Mouse (Mus musculus) CD8-positive naive resting alpha-beta T cell, adult 2 months (primary cell): ENCODE measurements around the gene Mlph.

Source experiments
- DNase-seq, 2 experiments: peaks; one replicate each; pipeline ENCODE4 v3.0.0; 2022; ENCODE audit warnings: low read depth in 2 of 2, low spot score in 2 of 2

Gene Mlph

DNA sequence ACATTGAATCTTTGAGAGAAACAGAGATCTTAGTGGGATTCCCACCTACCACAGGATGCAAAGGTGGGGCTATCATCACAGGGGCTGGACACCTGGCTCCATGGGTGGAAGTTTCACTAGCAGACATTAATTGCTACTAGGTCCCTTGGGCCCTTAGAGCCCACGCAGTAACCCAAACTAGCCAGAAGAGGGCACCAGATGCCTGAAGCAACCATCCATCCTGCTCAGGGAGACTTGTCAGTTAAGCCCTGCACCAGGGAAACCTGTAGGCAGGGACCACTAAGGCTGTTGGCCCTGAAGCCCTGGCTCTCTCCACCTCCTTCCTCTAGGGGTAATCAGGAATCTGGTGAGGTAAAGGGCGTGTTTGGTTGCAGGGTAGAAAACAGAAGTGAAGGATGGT lies 8.5 kb upstream of the Mlph start:
- DNase-seq, result peak in 1 of 2 experiments; percentile 6

DNA sequence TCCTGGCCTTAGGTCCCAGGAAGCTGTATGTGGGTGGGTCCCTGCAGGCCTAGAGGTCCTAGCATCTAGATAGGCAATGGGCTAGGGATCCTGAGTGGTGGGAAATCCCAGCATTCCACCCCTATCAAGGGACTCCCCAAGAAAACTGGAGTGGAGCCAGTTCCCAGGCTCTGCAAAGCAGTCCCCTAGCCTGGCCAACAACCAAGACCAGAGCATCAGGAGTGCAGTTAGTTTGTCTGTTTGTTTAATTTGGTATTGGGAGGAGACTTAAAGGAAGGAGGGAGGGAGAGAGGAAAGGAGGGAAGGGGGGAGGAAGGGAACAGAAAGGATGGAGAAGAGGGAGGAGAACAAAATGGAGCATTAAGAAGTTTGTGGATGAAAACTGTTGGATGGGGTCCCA lies 5.7 kb upstream of the Mlph start:
- DNase-seq, result no peak

DNA sequence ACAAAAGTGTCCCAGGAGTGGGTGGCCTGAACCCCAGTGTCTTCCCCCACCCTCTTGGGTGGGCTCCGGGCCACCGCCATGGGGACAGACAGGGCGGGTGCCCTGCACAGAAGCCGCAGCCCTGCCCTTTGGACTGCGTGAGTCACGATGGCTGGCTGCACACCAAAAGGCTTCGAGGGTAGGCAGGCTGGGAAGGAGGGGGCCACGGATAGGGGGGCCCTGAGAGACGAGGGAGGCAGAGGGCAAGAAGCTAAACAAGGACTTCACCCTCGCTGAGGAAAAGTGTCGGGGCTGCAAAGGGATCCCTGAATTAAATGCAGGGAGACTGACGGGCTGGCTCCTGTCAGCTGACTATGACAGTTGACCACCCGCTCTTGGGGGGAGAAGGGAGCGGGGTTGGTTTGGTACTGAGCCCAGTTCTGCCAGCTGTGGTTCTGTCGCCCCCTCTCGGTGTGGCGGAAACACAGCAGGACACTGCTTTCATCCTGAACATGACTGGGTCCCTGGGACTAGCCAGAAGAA lies 5.2 kb upstream of the Mlph start:
- no peak for DNase-seq

GRCm38 (mm10) chr1:90913231-90913630 lies 1.7 kb upstream of the Mlph start:
- DNase-seq, result no peak

- no peak for DNase-seq
These were observed 2.6 kb downstream of the Mlph start for GRCm38 (mm10) chr1:90917509-90917908.

DNA sequence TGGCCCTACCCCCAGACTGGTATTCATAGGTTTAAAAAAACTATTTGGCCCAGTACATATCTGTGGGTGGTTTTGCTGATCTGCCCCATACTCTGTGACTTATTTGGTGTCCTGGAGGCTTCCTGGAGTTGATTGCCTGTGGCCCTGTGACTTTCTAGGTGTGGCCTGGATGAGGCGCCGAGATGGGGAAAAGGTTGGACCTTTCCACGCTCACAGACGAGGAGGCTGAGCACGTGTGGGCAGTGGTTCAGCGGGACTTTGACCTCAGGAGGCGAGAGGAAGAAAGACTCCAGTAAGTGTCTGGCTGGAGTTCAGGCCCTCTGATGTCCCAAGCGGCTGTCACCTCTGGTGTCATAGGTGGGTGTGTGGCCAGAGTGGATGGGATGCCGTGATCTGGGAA lies 6.8 kb downstream of the Mlph start:
- no peak for DNase-seq

DNA sequence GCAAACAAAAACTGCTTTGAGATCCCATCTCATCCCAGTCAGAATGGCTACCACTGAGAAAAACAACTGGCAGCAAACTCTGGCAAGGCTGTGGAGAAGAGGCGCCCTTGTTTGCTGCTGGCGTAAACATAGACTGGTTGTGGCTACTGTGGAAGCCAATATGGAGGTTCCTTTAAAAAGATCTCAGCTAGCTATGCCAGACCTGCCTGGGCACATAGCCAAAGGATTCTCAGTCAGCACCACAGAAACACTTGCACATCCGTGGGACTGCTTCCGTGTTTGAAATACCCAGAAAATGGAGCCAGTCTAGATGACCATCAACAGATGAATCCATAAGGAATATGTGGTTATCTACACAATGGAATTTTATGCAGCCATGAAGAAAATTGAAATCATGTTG lies 11.1 kb downstream of the Mlph start:
- no peak for DNase-seq

GRCm38 (mm10) chr1:90927308-90927707 lies 12.4 kb downstream of the Mlph start:
- no peak for DNase-seq

- no peak for DNase-seq
These were observed 13.2 kb downstream of the Mlph start for GRCm38 (mm10) chr1:90927929-90928574.

GRCm38 (mm10) chr1:90928575-90928934 lies 13.7 kb downstream of the Mlph start:
- peak in 1 of 2 experiments; percentile 35 for DNase-seq

GRCm38 (mm10) chr1:90933001-90933400 lies 18.1 kb downstream of the Mlph start:
- no peak for DNase-seq

DNA sequence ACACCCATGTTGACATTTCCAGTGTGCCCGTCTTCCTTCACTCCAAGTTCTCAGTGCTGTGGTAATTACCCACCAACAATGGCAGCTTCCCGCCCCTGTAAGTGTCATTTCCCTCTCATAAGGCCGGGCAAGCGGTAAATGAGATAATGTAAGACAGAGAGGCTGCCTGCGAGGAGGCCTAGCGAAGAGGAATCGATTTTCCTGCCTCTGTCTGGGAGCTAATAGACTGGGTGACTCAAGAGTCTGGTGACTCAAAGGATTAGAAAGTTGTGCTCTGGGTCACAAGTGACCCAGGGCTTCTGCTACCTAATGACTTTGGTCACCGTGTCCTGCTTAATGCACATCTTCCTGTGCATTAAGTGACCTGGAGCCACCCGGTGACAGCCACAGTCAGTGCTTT lies 22.1 kb downstream of the Mlph start:
- no peak for DNase-seq

DNA sequence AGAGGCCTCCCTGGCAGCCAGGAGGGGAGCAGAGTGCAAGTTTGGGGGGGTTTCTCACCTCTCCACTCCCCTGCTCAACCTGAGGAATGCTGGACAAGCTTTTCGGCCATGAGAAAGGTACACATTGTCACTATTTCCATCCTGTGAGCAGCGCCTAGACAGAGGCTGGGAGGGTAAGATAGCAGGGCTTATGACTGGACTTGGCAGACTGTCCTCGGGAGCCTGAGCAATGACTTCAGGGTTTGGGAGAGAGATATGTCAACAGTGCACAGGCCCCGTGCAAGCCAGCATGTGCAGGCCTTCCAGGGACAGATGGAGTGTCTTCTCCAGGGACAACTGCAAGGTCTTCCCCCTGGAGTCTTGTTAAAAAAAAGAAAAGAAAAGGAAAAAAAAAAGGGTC lies 25.1 kb downstream of the Mlph start:
- DNase-seq, result no peak

DNA sequence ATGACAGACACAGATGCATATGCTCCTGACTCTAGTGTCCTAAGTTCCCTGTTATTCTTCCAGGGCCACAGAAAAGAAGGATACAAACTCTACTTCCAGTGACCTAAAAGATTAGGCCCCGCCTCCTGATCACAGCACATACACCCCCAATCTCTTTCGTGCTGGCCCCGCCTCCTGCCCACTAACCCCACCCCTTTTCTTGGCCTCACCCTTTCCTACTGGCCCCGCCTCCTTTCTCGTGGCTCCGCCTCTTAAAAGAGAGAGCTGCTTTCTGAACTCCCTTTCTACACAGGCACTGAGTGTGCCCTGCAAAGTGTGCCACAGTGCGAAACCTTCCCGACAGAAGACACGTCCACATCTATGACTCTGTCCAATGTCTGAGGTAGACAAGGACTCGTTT lies 30.3 kb downstream of the Mlph start:
- no peak for DNase-seq

DNA sequence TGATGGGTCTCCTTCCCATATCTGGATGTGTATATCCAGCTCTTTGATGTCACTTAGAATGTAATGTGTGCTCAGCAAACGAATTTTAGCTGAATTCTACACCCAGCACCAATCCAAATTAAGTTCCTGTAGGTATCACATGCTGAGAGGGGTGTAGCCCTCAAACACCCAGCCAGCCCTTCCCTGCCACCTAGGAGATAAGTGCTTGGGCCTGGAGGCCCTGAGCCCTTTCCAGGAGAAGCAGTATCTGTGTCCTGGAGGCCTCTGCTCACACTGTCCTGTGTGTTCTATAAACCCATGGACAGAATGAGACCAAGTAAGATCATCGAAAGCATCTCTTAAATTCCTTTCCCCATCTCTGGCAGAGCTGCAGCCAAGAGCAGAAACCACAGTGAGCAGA lies 32.4 kb downstream of the Mlph start:
- no peak for DNase-seq

DNA sequence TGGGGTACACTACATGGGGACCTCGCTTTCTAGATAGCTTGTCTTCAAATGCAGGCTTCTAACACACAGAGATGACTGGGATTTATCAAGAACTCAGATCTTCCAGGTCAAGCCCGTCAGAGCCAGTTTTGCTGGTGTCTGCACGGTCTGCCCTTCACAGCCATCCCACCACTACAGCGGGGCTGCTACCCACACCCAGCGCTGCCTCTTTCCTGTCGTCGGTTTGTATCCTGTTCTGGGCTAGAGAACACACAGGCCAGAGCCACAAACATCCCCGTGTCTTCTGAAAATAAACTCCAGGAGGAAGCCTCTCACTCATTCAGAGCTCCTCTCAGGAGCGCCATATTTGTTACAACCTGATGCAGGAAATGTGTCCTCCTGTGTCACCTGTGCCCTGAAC lies 34.4 kb downstream of the Mlph start:
- DNase-seq, result no peak

DNA sequence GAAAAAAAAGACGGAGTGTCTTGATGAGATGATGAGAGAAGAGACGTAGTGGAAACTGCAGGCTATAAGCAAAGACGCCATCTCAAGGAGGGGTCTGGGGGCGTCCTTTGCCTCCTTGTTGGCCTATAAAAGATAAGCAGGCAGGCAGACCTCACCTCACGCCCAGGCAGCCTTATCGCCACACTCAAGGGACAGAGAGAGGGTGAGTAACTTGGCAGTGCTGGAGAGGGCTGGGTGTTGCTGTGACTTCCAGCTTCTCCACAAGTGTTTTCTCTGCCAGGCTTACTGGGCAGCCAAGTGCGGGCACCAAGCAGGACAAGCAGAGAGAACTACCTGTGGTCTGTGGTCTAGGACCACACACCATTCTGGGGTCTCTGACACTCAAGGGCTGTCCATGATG lies 36.8 kb downstream of the Mlph start:
- DNase-seq, result no peak

- no peak for DNase-seq
These were observed 37.9 kb downstream of the Mlph start, which contains the start of gene Prlh for GRCm38 (mm10) chr1:90952808-90953207. Gene Prlh (plus strand): TSS chr1:90953108.

GRCm38 (mm10) chr1:90953688-90954087 lies 38.8 kb downstream of the Mlph start:
- DNase-seq, result no peak

DNA sequence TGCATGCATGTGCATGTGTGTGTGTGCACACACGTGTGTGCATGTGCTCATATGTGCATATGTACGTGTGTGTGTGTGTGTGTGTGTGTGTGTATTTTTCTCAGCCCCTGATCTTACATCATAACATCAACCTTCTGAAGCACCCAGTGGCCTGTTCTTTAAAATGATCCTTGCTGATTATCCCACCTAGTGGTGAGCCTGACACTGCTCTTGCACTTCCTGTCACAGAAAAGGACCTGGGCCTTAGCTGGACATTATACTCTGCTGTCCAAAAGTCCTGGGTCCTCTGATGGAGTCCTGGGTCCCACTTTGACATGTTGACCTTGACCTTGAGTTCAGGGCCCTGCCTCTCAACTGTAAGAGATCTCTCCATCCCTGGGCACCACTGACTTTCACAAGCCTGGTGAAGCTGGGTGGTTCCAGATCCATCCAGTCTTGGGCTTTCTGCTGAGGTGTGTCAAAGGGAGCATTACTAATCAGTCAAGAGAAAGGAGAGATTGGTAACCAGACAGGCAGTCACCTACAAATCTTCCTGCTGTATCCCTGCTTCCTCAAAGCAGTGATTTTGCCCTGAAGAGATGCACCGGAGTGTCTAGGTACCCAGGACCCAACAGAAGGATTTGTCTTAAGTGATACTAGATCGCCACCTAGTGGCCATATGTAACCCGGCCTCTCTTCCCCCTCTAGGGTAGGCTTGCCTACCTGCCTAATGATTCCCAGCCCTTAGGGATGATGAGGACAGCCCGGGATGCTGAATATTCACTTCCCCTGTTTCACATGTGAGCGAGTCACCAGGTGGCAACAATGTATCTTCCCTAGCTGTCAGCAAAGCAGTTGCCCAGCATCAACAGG lies 41.6 kb downstream of the Mlph start:
- peak; percentile 7 to 43 for DNase-seq

DNA sequence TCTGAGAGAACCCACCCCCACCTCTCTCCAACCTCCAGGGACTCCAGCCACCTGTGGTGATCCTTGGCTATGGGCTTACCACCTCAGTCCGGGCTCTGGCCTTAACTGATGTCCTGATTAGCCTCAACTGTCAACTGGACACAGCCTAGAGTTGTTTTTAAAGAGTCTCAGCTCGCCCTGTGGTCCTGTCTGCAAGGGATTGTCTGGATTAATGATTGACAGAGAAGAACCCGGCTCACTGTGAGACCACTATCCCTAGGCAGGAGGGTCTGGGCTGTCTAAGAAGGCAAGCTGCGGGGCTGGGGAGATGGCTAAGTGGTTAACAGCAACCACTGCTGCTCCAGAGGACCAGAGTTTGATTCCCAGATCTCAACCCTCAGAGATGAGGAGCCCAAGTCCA lies 47.6 kb downstream of the Mlph start:
- no peak for DNase-seq

- no peak for DNase-seq
These were observed 48.1 kb downstream of the Mlph start for GRCm38 (mm10) chr1:90962994-90963393.

DNA sequence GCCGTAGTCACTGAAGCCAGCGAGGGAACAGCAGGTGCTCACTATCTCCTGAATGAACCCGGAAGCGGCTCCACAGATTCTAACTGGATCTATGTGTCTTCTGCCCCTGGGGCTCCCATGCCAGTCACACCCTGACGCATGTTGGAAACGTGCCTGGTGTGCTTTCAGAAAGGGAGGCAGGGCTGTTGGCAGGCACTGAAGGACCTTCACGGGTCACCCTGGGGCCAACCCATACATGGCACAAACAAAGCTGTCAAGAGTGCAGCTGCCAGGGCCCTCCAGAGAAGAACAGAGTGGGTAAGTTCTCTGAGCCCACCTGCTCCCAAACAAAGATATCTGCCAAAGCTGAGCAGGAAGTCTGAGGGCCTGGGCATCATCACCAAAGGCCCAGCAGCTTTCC lies 52.7 kb downstream of the Mlph start:
- no peak for DNase-seq
